Mouse (Mus musculus): ENCODE results near the gene Zyx. TPM values are rescaled to one million over a fixed set of nuclear protein-coding genes. Genes with fewer than 3 reads are reported as not detected.

The Zyx gene
- total and polyA plus RNA-seq, 2 experiments from 2014 or later = 62.7 to 71.7 TPM

- H3K4me3 ChIP-seq (ENCODE audit: low read depth, low read length) = peak overlapping the region; percentile 58
- peak overlapping the region; percentile 81 for H3K9ac ChIP-seq (replicated peaks; ENCODE audit: low read length, poor library complexity, severe bottlenecking)
- H3K9me3 ChIP-seq (ENCODE audit: low read length) = no peaks in the 10 kb centered on the region
- WGBS = 0% methylated on average over 21 of the region's 32 CpGs
- H3K4me2 ChIP-seq (ENCODE audit: low read depth, low read length, poor library complexity, severe bottlenecking) = peak overlapping the region; percentile 72
- TF ChIP-seq CTCF (IDR thresholded peaks at IDR 0.05) = no peak; the same call in 1 of the 2 replicates
- H3K36me3 ChIP-seq (ENCODE audit: insufficient read depth, low read length) = no peaks in the 10 kb centered on the region; the same call in 1 of the 2 replicates
- DNase-seq (ENCODE audit: low spot score) (peak; percentile 30), ATAC-seq (ENCODE audit: low FRiP score) (peak; percentile 67)
- peak overlapping the region; percentile 71 for H3K27ac ChIP-seq (ENCODE audit: low read depth, low read length)
- no peaks in the 10 kb centered on the region for H3K4me1 ChIP-seq (ENCODE audit: insufficient read depth, low read length)
- no peaks in the 10 kb centered on the region for H3K27me3 ChIP-seq (ENCODE audit: insufficient read depth, low read length)
Observed at GRCm38 (mm10) chr6:42324067-42324481, 25.4 kb upstream of the Zyx start.

DNA sequence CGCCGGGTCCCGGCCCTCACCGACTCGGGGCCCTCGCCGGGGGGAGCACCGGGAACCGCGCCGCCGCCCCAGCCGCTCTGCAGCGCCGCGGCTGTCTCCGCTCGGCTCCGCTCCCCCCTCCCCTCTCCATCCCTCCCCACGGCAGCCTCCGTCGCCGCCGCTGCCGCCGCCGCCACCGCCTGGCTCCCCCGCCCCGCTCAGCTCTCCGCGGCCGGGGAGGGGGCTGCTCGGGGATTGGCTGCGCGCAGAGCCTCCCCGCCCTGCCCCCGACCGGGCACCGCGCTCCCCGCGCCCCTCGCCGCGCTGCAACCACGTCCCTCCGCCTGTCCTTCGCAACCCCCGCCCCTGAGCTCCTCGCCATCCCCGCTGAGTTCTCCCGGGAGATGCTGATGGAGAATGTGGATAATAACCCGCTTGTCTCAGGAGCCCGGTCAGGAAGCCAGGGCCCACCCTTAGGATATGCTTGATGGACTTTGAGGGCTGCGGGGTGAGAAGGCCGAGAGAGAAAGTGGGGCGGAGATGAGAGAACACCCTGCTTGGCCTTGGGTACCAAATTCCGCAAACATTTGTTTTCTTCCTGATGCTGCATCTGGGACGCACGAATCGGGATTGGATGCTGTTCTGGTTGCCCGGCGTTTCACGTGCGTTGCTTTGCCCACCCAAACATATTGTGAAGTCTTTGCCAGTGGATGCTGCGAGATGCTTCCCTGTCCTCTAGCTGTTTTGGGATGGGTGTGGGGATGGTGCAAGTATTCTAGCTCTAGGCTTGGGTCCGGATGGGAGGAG is 24.8 kb upstream of the Zyx start, which contains the start of gene Fam131b:
Fam131b (minus strand) TSS at position 162 of the 786 bp plus-strand sequence.
- Histone ChIP-seq H3K27me3 (ENCODE audit: insufficient read depth, low read length) (no peaks in the 10 kb centered on the region), H3K9ac (replicated peaks; ENCODE audit: low read length, poor library complexity, severe bottlenecking) (peak within 1 kb of the TSS; percentile 81), H3K4me3 (ENCODE audit: low read depth, low read length) (peak within 1 kb of the TSS; percentile 58), H3K9me3 (ENCODE audit: low read length) (no peaks in the 10 kb centered on the region), H3K36me3 (ENCODE audit: insufficient read depth, low read length) (no peaks in the 10 kb centered on the region; the same call in 1 of the 2 replicates), H3K4me2 (ENCODE audit: low read depth, low read length, poor library complexity, severe bottlenecking) (peak within 1 kb of the TSS; percentile 72), H3K4me1 (ENCODE audit: insufficient read depth, low read length) (no peaks in the 10 kb centered on the region), H3K27ac (ENCODE audit: low read depth, low read length) (peak within 1 kb of the TSS; percentile 71)
- ATAC-seq (ENCODE audit: low FRiP score) = peak; percentile 90
- TF ChIP-seq CTCF (IDR thresholded peaks at IDR 0.05) = no peak
- DNase-seq (ENCODE audit: low spot score) = peak; percentile 77
- under 1% methylated on average over 32 of the region's 68 CpGs for WGBS

GRCm38 (mm10) chr6:42325268-42325609 is 24.2 kb upstream of the Zyx start:
- 3% methylated on average over 7 of the region's 7 CpGs for WGBS
- H3K9ac ChIP-seq (replicated peaks; ENCODE audit: low read length, poor library complexity, severe bottlenecking) = no peak overlapping the region
- H3K4me1 ChIP-seq (ENCODE audit: insufficient read depth, low read length) = no peaks in the 10 kb centered on the region
- H3K27me3 ChIP-seq (ENCODE audit: insufficient read depth, low read length) = no peaks in the 10 kb centered on the region
- peak overlapping the region; percentile 72 for H3K4me2 ChIP-seq (ENCODE audit: low read depth, low read length, poor library complexity, severe bottlenecking)
- H3K4me3 ChIP-seq (ENCODE audit: low read depth, low read length) = peak overlapping the region; percentile 58
- peak overlapping the region; percentile 38; the same call in 1 of the 2 replicates for H3K27ac ChIP-seq (ENCODE audit: low read depth, low read length)
- DNase-seq (ENCODE audit: low spot score) (peak; percentile 69), ATAC-seq (ENCODE audit: low FRiP score) (0 out of 2 replicates have a peak, but pooled peaks have one; percentile 5)
- no peaks in the 10 kb centered on the region; the same call in 1 of the 2 replicates for H3K36me3 ChIP-seq (ENCODE audit: insufficient read depth, low read length)
- H3K9me3 ChIP-seq (ENCODE audit: low read length) = no peaks in the 10 kb centered on the region
- TF ChIP-seq CTCF (IDR thresholded peaks at IDR 0.05) = peak; percentile 85

DNA sequence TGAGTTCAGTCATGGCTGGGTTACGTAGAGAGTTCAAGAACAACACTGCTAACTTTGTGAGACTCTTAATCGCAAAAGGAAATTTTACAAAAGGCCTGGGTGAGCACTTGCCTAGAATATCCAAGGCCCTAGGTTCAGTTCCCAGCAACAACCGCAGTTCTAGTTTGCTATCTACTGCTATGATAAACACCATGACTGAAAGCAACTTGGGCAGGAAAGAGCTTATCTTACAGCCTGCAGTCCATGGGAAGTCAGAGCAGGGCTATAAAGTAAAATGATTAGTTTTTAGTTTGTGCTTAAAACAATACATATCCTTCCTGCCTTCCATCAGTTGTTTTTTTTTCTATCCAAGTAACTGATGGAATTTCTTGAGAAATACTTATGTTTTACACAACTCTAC is 22.9 kb upstream of the Zyx start:
- Histone ChIP-seq H3K4me1 (ENCODE audit: insufficient read depth, low read length) (no peaks in the 10 kb centered on the region), H3K4me3 (ENCODE audit: low read depth, low read length) (no peak overlapping the region), H3K36me3 (ENCODE audit: insufficient read depth, low read length) (no peaks in the 10 kb centered on the region), H3K27ac (ENCODE audit: low read depth, low read length) (no peak overlapping the region), H3K9ac (replicated peaks; ENCODE audit: low read length, poor library complexity, severe bottlenecking) (no peak overlapping the region), H3K27me3 (ENCODE audit: insufficient read depth, low read length) (no peaks in the 10 kb centered on the region), H3K9me3 (ENCODE audit: low read length) (no peaks in the 10 kb centered on the region), H3K4me2 (ENCODE audit: low read depth, low read length, poor library complexity, severe bottlenecking) (no peak overlapping the region)
- 81% methylated on average over 3 of the region's 3 CpGs for WGBS
- no peak for DNase-seq (ENCODE audit: low spot score)
- no peak for TF ChIP-seq CTCF (IDR thresholded peaks at IDR 0.05)
- no peak for ATAC-seq (ENCODE audit: low FRiP score)

DNA sequence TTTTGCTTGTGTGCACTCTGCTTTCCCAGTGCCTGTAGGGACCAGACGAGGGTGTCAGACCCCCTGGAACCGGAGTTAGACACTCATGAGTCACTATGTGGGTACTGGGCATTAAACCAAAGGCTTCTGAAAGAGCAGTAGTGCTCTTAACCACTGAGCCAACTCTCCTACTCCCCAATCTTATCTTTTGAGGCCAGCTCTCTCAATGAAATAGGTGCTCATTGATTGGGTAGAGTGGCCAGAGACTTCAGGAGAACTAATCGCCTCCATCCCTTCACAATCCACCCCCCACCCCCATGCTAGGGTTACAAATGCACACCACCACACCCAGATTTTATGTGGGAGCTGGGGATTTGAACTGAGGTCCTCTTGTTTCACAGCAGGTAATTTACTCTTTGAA is 20.7 kb upstream of the Zyx start:
- H3K27ac ChIP-seq (ENCODE audit: low read depth, low read length) = no peak overlapping the region
- ATAC-seq (ENCODE audit: low FRiP score) (no peak), DNase-seq (ENCODE audit: low spot score) (no peak)
- no peak overlapping the region for H3K4me3 ChIP-seq (ENCODE audit: low read depth, low read length)
- H3K27me3 ChIP-seq (ENCODE audit: insufficient read depth, low read length) = no peaks in the 10 kb centered on the region
- TF ChIP-seq CTCF (IDR thresholded peaks at IDR 0.05) = no peak
- no peak overlapping the region for H3K9ac ChIP-seq (replicated peaks; ENCODE audit: low read length, poor library complexity, severe bottlenecking)
- no peak overlapping the region for H3K4me2 ChIP-seq (ENCODE audit: low read depth, low read length, poor library complexity, severe bottlenecking)
- no peaks in the 10 kb centered on the region for H3K4me1 ChIP-seq (ENCODE audit: insufficient read depth, low read length)
- no peaks in the 10 kb centered on the region for H3K36me3 ChIP-seq (ENCODE audit: insufficient read depth, low read length)
- H3K9me3 ChIP-seq (ENCODE audit: low read length) = no peaks in the 10 kb centered on the region
- WGBS = 83% methylated on average over 3 of the region's 3 CpGs

GRCm38 (mm10) chr6:42330216-42330615 is 19.2 kb upstream of the Zyx start:
- Histone ChIP-seq H3K9ac (replicated peaks; ENCODE audit: low read length, poor library complexity, severe bottlenecking) (no peak overlapping the region), H3K4me1 (ENCODE audit: insufficient read depth, low read length) (no peaks in the 10 kb centered on the region), H3K27me3 (ENCODE audit: insufficient read depth, low read length) (no peaks in the 10 kb centered on the region), H3K9me3 (ENCODE audit: low read length) (no peaks in the 10 kb centered on the region), H3K4me3 (ENCODE audit: low read depth, low read length) (no peak overlapping the region), H3K4me2 (ENCODE audit: low read depth, low read length, poor library complexity, severe bottlenecking) (no peak overlapping the region), H3K27ac (ENCODE audit: low read depth, low read length) (no peak overlapping the region), H3K36me3 (ENCODE audit: insufficient read depth, low read length) (no peaks in the 10 kb centered on the region)
- ATAC-seq (ENCODE audit: low FRiP score) (no peak), DNase-seq (ENCODE audit: low spot score) (no peak)
- no peak for TF ChIP-seq CTCF (IDR thresholded peaks at IDR 0.05)
- WGBS = 79% methylated on average over 3 of the region's 3 CpGs
